Mouse (Mus musculus) right cerebral cortex, postnatal 14 days (tissue): ENCODE measurements around the gene Rhox4a.
"Not testable (repeated sequence)": the region's sequence is repeated elsewhere in the genome, so short reads cannot be mapped to it uniquely, and the experiment has no call there.

ENCODE experiments used
- DNase-seq: peaks from one replicate; pipeline ENCODE4 v3.0.0; 2022

Gene Rhox4a

GRCm38 (mm10) chrX:37265038-37265437, at the start of gene Rhox4a:
Rhox4a (plus strand) TSS chrX:37265338.
- DNase-seq: not testable (repeated sequence)

- not testable (repeated sequence) for DNase-seq
These were observed 43.0 kb upstream of the Rhox4a start, which contains the start of gene Rhox1 for GRCm38 (mm10) chrX:37222158-37222557. Rhox1 (minus strand) TSS chrX:37222258.

- DNase-seq: not testable (repeated sequence)
These were observed 20.5 kb upstream of the Rhox4a start, which contains the start of gene Rhox2a for GRCm38 (mm10) chrX:37244676-37245075. Rhox2a (plus strand) TSS chrX:37244976.

GRCm38 (mm10) chrX:37249619-37250018, 15.5 kb upstream of the Rhox4a start, which contains the start of gene Rhox3a:
Rhox3a (plus strand) TSS chrX:37249919.
- not testable (repeated sequence) for DNase-seq
